Mouse (Mus musculus) liver, embryonic 13.5 days (tissue): ENCODE measurements around the gene Pomc. TPM values are rescaled to one million over a fixed set of nuclear protein-coding genes. Genes with fewer than 3 reads are reported as not detected.
"Not testable (repeated sequence)": the region's sequence is repeated elsewhere in the genome, so short reads cannot be mapped to it uniquely, and the experiment has no call there.

ENCODE experiments used
- ATAC-seq: fragments of 200-750 bp; cut with Nextera tagmentation; 2 replicates; pipeline ENCODE4 v1.8.0; 2017; ENCODE audit warnings: low read depth, mild to moderate bottlenecking, moderate number of reproducible peaks, moderate library complexity
- DNase-seq: peaks from one replicate; pipeline ENCODE4 v3.0.0; 2022
- H3K27ac ChIP-seq: fragments of 300-500 bp; sonication (generic); 2 replicates; pipeline ENCODE4 v1.5.1; 2015; ENCODE audit warnings: moderate library complexity, mild to moderate bottlenecking, inconsistent platforms
- H3K27me3 ChIP-seq: fragments of 300-500 bp; sonication (generic); 2 replicates; pipeline ENCODE4 v1.6.1; 2015; ENCODE audit warnings: mild to moderate bottlenecking, inconsistent platforms
- H3K36me3 ChIP-seq: fragments of 300-500 bp; sonication (generic); 2 replicates; pipeline ENCODE4 v1.6.1; 2015; ENCODE audit warnings: mild to moderate bottlenecking, inconsistent platforms
- H3K4me1 ChIP-seq: fragments of 300-500 bp; sonication (generic); replicated peaks from 2 replicates; pipeline ENCODE4 v1.6.1; 2015; ENCODE audit warnings: inconsistent platforms
- H3K4me2 ChIP-seq: fragments of 300-500 bp; sonication (generic); 2 replicates; pipeline ENCODE4 v1.6.1; 2015; ENCODE audit warnings: inconsistent platforms, mild to moderate bottlenecking, moderate library complexity
- H3K4me3 ChIP-seq: fragments of 300-500 bp; sonication (generic); replicated peaks from 2 replicates; pipeline ENCODE4 v1.5.1; 2015; ENCODE audit warnings: mild to moderate bottlenecking, inconsistent platforms
- H3K9ac ChIP-seq: fragments of 300-500 bp; sonication (generic); 2 replicates; pipeline ENCODE4 v1.6.1; 2015; ENCODE audit warnings: mild to moderate bottlenecking, inconsistent platforms
- H3K9me3 ChIP-seq: fragments of 300-500 bp; sonication (generic); replicated peaks from 2 replicates; pipeline ENCODE4 v1.6.1; 2016; ENCODE audit warnings: inconsistent platforms
- WGBS: fragments of 180-500 bp; shearing (Covaris S2); methylation state at CpG from one replicate; pipeline ENCODE4 v1.1.7; 2015; ENCODE audit not compliant: insufficient replicate concordance; 5-methylcytosine and 5-hydroxymethylcytosine counted together
- polyA plus RNA-seq: library from polyadenylated mRNA; unstranded; fragments of >200 nt; fragmentation: Nextera tagmentation; extraction: Ambion mirVana; gene quantifications from 2 replicates; pipeline ENCODE4 v1.2.1, GENCODE M21; 2015

Pomc gene
- polyA plus RNA-seq, 1 experiment from 2014 or later = 0.60 TPM

GRCm38 (mm10) chr12:3973169-3973568 lies 18.4 kb downstream of the Pomc start:
- H3K27me3 ChIP-seq, H3K9ac ChIP-seq, H3K36me3 ChIP-seq, H3K4me3 ChIP-seq, H3K9me3 ChIP-seq, ATAC-seq, H3K4me1 ChIP-seq, H3K4me2 ChIP-seq, H3K27ac ChIP-seq, DNase-seq: not testable (repeated sequence)
- WGBS = 84% methylated on average over 6 of the region's 6 CpGs

- ATAC-seq = no peak
- H3K4me2 ChIP-seq = peak overlapping the region; percentile 74
- H3K27me3 ChIP-seq = peaks cover 22% of the 10 kb centered on the region
- H3K36me3 ChIP-seq = no peaks in the 10 kb centered on the region
- no peak overlapping the region for H3K9ac ChIP-seq
- no peaks in the 10 kb centered on the region for H3K9me3 ChIP-seq
- peaks cover 16% of the 10 kb centered on the region for H3K4me1 ChIP-seq
- DNase-seq = no peak
- H3K27ac ChIP-seq = no peak overlapping the region
- 25% methylated on average over 1 of the region's 1 CpGs for WGBS
- H3K4me3 ChIP-seq = peak overlapping the region; percentile 48; the same call in 1 of the 2 replicates
Measured at GRCm38 (mm10) chr12:3980991-3981349, 26.2 kb downstream of the Pomc start.

GRCm38 (mm10) chr12:3981350-3982131 lies 26.8 kb downstream of the Pomc start:
- no peak overlapping the region for H3K27ac ChIP-seq
- H3K9ac ChIP-seq = peak overlapping the region; percentile 29
- DNase-seq = peak; percentile 73
- peaks cover 16% of the 10 kb centered on the region for H3K4me1 ChIP-seq
- WGBS = 1% methylated on average over 41 of the region's 41 CpGs
- ATAC-seq = peak; percentile 90
- peaks cover 22% of the 10 kb centered on the region for H3K27me3 ChIP-seq
- peak overlapping the region; percentile 74 for H3K4me2 ChIP-seq
- no peaks in the 10 kb centered on the region for H3K36me3 ChIP-seq
- peak overlapping the region; percentile 48 for H3K4me3 ChIP-seq
- no peaks in the 10 kb centered on the region for H3K9me3 ChIP-seq

GRCm38 (mm10) chr12:3982257-3982656 lies 27.5 kb downstream of the Pomc start:
- DNase-seq = no peak
- peak overlapping the region; percentile 48 for H3K4me3 ChIP-seq
- peaks cover 16% of the 10 kb centered on the region for H3K4me1 ChIP-seq
- H3K27ac ChIP-seq = no peak overlapping the region
- H3K9me3 ChIP-seq = no peaks in the 10 kb centered on the region
- WGBS = 24% methylated on average over 6 of the region's 6 CpGs
- no peak overlapping the region for H3K9ac ChIP-seq
- H3K36me3 ChIP-seq = no peaks in the 10 kb centered on the region
- peaks cover 22% of the 10 kb centered on the region for H3K27me3 ChIP-seq
- peak overlapping the region; percentile 74 for H3K4me2 ChIP-seq
- ATAC-seq = no peak

- Histone ChIP-seq H3K9ac (no peak overlapping the region), H3K36me3 (no peaks in the 10 kb centered on the region), H3K4me3 (no peak overlapping the region), H3K27me3 (peaks cover 22% of the 10 kb centered on the region), H3K9me3 (no peaks in the 10 kb centered on the region), H3K4me2 (no peak overlapping the region), H3K27ac (no peak overlapping the region), H3K4me1 (peaks cover 16% of the 10 kb centered on the region)
- 0% methylated on average over 1 of the region's 1 CpGs for WGBS
- no peak for ATAC-seq
- DNase-seq = peak; percentile 29
Measured at GRCm38 (mm10) chr12:3983736-3984135, 29.0 kb downstream of the Pomc start.

GRCm38 (mm10) chr12:3984446-3984845 lies 29.7 kb downstream of the Pomc start:
- no peaks in the 10 kb centered on the region for H3K36me3 ChIP-seq
- H3K4me3 ChIP-seq = no peak overlapping the region
- 66% methylated on average over 9 of the region's 9 CpGs for WGBS
- no peak overlapping the region for H3K27ac ChIP-seq
- DNase-seq (no peak), ATAC-seq (no peak)
- peaks cover 16% of the 10 kb centered on the region for H3K4me1 ChIP-seq
- H3K9me3 ChIP-seq = no peaks in the 10 kb centered on the region
- H3K4me2 ChIP-seq = no peak overlapping the region
- H3K27me3 ChIP-seq = peaks cover 22% of the 10 kb centered on the region
- H3K9ac ChIP-seq = no peak overlapping the region

- no peak overlapping the region for H3K4me3 ChIP-seq
- H3K4me2 ChIP-seq = no peak overlapping the region
- no peak overlapping the region for H3K27ac ChIP-seq
- no peak for ATAC-seq
- H3K4me1 ChIP-seq = no peaks in the 10 kb centered on the region
- no peak overlapping the region for H3K9ac ChIP-seq
- H3K9me3 ChIP-seq = no peaks in the 10 kb centered on the region
- no peak for DNase-seq
- H3K27me3 ChIP-seq = 0 out of 2 replicates have a peak, but pooled peaks cover 3% of the 10 kb centered on the region
- WGBS = 36% methylated on average over 2 of the region's 2 CpGs
- no peaks in the 10 kb centered on the region for H3K36me3 ChIP-seq
Measured at GRCm38 (mm10) chr12:3989943-3990342, 35.2 kb downstream of the Pomc start.

- Histone ChIP-seq H3K4me3 (no peak overlapping the region), H3K4me1 (no peaks in the 10 kb centered on the region), H3K9me3 (no peaks in the 10 kb centered on the region), H3K27me3 (no peaks in the 10 kb centered on the region), H3K9ac (no peak overlapping the region), H3K27ac (no peak overlapping the region), H3K36me3 (no peaks in the 10 kb centered on the region), H3K4me2 (no peak overlapping the region)
- ATAC-seq (no peak), DNase-seq (no peak)
- WGBS = 65% methylated on average over 3 of the region's 3 CpGs
Measured at GRCm38 (mm10) chr12:3991047-3991446, 36.3 kb downstream of the Pomc start.

GRCm38 (mm10) chr12:3996749-3997148 lies 42.0 kb downstream of the Pomc start:
- Histone ChIP-seq H3K36me3 (no peaks in the 10 kb centered on the region), H3K4me3 (no peak overlapping the region), H3K27me3 (0 out of 2 replicates have a peak, but pooled peaks cover 3% of the 10 kb centered on the region), H3K9me3 (no peaks in the 10 kb centered on the region), H3K27ac (no peak overlapping the region), H3K4me1 (no peaks in the 10 kb centered on the region), H3K4me2 (no peak overlapping the region), H3K9ac (no peak overlapping the region)
- ATAC-seq (no peak), DNase-seq (no peak)
- WGBS = 65% methylated on average over 9 of the region's 9 CpGs

GRCm38 (mm10) chr12:4000406-4000805 lies 45.7 kb downstream of the Pomc start:
- Histone ChIP-seq H3K27ac (no peak overlapping the region), H3K4me1 (no peaks in the 10 kb centered on the region), H3K4me3 (no peak overlapping the region), H3K27me3 (0 out of 2 replicates have a peak, but pooled peaks cover 3% of the 10 kb centered on the region), H3K9me3 (no peaks in the 10 kb centered on the region), H3K9ac (no peak overlapping the region), H3K4me2 (no peak overlapping the region), H3K36me3 (no peaks in the 10 kb centered on the region)
- WGBS = 75% methylated on average over 5 of the region's 5 CpGs
- DNase-seq (no peak), ATAC-seq (no peak)

GRCm38 (mm10) chr12:4004648-4005047 lies 49.9 kb downstream of the Pomc start:
- no peak for DNase-seq
- 26% methylated on average over 6 of the region's 6 CpGs for WGBS
- ATAC-seq = no peak
- H3K27me3 ChIP-seq = no peaks in the 10 kb centered on the region
- H3K9me3 ChIP-seq = no peaks in the 10 kb centered on the region
- no peak overlapping the region for H3K4me3 ChIP-seq
- H3K27ac ChIP-seq = no peak overlapping the region
- H3K4me1 ChIP-seq = no peaks in the 10 kb centered on the region
- H3K4me2 ChIP-seq = no peak overlapping the region
- no peaks in the 10 kb centered on the region for H3K36me3 ChIP-seq
- H3K9ac ChIP-seq = no peak overlapping the region

- Histone ChIP-seq H3K36me3 (no peaks in the 10 kb centered on the region), H3K4me2 (no peak overlapping the region), H3K9me3 (no peaks in the 10 kb centered on the region), H3K4me1 (no peaks in the 10 kb centered on the region), H3K4me3 (no peak overlapping the region), H3K27ac (no peak overlapping the region), H3K27me3 (no peaks in the 10 kb centered on the region), H3K9ac (no peak overlapping the region)
- DNase-seq = no peak
- ATAC-seq = no peak
- 63% methylated on average over 7 of the region's 7 CpGs for WGBS
Measured at GRCm38 (mm10) chr12:4006079-4006478, 51.3 kb downstream of the Pomc start.
